Mouse (Mus musculus): ENCODE measurements around the gene Tstd1.

GRCm38 (mm10) chr1:171379935-171380599, 38.6 kb upstream of the Tstd1 start:
- TF ChIP-seq POLR2A (IDR thresholded peaks at IDR 0.05; ENCODE audit: low read depth, low read length) (no peak), CTCF (conservative IDR thresholded peaks at IDR 0.05; ENCODE audit: insufficient read depth, insufficient read length, low read depth, low read length) (peak; percentile 73)

Data from kidney, adult 2 months (tissue).